Mouse (Mus musculus): ENCODE data around the gene Dhdh. TPM values are rescaled to one million over a fixed set of nuclear protein-coding genes. Genes with fewer than 3 reads are reported as not detected.

Gene Dhdh
- total RNA-seq, 2 experiments from 2014 or later: 18.1 to 22.4 TPM

DNA sequence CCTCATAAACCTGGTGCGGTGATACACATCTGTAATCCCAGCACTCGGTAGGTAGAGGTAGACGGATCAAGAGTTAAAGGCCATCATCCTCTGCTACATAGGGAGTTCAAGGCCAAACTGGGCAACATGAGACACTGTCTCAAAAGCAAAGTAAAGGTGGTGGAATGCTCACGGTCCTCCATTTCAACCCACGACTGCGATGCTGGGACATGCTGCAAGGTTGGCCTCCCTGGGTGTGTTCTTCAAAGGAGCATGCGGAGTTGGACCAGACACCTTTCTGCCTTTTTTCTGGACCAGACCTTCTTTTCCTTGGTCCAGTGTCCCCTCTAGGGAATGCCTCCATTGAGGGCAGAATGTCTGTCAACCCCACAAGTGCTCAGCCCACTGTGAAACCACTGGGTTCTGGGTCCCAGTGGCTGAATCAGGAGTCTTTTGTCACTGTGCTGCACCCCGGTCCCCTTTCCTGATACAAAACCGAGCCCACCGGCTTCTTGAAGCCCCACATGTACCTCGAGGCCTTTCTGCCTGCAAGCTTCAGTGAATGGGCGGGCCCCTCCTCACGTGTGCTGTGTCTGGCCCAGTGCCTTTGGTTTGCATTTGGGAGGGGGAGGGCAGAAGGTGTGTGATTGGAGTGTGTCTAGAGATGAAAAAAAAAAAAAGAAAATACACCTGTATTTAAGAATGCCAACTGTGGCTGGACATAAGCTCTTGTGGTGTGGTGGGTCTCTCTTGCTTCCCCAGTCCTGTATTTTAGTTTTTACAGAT is 32.5 kb downstream of the Dhdh start:
- ATAC-seq (replicated peaks; ENCODE audit: poor library complexity): no peak

DNA sequence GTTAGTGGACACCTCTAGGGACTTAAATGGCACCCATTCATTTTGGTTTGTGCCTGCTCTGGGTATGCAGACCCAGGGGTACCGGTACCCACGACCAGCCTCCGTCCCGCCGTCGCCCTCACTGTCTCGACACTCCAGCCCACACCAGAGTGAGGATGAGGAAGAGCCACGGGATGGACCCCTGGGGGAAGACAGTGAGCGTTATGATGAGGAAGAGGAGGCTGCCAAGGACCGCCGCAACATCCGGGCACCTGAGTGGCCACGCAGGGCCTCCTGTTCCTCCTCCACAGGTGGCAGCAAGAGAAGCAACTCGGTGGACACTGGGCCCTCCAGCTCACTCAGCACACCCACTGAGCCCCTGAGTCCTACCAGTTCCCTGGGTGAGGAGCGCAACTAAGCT is 33.6 kb downstream of the Dhdh start:
- no peak for ATAC-seq (replicated peaks; ENCODE audit: poor library complexity)

DNA sequence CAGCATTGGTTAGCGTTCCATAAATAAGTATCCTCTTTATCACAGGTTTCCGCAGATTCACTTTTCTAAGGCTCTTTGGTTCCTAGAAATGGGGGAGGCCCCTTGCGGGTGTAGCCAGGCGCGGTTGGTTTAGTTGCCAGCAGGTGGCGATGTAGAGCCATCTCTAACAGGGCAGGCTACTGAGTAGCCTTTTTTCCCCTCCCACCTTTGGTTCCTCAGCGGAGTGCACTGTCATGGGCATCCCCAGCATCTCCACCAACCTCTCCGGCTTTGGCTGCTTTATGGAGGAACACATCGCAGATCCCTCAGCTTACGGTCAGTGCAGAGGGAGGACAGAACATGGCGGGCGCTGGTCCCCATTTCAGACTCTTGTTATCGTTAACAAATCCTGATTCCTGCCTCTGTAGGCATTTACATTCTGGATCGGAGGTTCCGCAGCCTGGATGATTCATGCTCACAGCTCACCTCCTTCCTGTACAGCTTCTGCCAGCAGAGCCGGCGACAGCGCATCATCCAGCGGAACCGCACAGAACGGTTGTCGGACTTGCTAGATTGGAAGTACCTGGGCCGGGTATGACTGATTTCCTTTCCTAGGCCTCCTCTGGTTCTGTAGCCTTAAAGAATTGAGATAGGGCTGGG is 37.1 kb downstream of the Dhdh start:
- peak; percentile 96 for ATAC-seq (replicated peaks; ENCODE audit: poor library complexity)

DNA sequence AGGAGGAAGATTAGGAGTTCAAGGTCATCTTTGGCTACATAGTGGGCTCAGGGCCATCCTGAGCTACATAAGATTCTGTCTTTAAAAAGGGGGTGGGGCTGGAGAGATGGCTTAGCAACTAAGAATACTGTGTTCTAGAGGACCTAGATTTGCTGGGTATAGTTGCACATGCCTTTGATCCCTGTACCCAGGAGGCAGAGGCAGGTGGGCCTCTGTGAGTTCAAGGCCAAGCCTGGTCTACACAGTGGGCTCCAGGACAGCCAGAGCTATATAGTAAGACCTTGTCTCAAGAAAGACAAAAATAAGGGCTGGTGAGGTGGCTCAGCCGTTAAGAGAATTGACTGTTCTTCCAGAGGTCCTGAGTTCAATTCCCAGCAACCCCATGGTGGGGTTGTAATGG is 38.6 kb downstream of the Dhdh start:
- no peak for ATAC-seq (replicated peaks; ENCODE audit: poor library complexity)

DNA sequence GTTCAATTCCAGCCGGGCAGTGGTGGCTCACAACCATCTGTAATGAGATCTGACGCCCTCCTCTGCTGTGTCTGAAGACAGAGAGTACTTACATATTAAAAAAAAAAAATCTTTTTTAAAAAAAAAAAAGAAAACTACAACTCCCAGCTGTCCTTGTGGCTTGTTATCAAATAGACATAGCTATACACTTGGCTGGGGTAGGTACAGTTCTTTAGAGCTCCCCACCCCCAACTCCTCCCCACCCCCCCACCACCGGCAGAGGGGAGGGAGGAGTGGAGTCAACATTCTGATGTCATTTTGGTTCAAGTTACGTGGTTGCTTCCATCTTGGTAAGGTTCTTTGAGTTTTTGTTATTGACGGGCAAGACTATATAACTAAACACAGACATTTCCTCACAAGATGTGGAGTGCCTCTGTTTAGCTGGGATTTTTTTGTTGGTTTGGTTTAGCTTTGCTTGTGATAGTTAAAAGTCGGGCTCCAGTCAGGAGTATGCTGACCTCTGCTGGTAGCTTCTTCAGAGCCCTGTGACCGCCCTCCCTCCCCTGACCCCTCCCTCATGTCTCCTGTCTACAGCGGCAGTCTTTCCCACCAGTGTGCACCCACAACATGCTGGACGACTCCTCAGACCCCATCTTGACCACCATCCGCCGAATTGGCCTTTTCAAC is 41.1 kb downstream of the Dhdh start:
- peak; percentile 79 for ATAC-seq (replicated peaks; ENCODE audit: poor library complexity)

DNA sequence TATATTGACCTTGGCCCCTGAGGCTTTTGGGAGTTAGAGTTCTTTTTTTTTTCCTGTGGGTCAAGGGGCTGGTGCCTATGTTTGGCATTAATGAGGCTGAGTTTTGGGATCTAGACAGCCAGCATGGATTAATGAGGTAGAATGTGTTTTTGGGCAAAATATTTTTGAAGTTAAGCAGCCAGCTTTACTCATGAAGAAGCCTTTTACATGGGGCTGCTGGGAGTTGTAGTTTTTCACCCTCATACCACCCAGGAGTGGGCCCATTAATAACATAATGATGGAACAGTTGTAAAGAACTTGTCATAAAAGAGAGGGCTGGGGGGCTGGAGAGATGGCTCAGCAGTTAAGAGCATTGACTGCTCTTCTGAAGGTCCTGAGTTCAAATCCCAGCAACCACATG is 42.0 kb downstream of the Dhdh start:
- no peak for ATAC-seq (replicated peaks; ENCODE audit: poor library complexity)

DNA sequence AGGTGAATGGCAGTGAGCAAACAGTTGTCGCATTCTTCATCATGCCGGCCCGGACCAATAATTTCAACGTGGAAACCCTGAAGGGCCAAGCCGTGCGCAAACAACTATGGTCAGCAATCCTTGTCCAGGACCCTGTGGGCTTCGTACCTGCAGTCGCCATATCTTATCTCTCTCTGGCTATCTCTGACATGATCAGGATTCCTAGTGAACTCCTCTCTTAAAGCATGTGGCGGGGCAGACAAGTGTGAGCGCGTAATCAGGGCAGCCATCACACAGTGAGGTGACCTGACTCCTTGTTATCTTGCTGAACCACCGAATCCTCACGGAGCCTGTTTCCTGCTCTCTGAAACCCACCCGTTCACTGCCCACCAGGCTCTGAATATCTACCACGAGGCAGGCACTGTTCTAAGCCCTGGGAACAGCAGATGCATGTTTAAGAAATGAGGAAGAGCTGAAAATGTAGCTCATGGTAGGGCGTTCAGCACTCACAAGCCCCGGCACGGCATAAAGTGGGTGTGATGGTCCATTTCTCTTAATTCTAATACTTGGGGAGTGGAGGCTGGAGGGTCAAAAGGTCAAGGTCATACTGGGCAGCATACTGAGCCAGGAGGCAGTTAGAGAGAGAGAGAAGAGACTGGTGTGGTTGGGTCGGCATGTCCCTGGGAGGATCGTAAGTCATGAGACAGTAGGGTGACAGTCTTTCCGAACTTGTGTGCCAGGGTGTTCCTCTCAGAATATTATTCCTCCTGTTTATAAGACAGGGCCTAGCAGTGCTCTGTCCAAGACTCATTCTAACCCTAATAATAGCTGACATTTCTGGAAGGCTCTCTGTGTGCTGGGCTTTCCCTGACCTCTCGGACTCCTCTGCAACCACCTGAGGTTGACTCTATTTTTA is 44.8 kb downstream of the Dhdh start:
- ATAC-seq (replicated peaks; ENCODE audit: poor library complexity): no peak

DNA sequence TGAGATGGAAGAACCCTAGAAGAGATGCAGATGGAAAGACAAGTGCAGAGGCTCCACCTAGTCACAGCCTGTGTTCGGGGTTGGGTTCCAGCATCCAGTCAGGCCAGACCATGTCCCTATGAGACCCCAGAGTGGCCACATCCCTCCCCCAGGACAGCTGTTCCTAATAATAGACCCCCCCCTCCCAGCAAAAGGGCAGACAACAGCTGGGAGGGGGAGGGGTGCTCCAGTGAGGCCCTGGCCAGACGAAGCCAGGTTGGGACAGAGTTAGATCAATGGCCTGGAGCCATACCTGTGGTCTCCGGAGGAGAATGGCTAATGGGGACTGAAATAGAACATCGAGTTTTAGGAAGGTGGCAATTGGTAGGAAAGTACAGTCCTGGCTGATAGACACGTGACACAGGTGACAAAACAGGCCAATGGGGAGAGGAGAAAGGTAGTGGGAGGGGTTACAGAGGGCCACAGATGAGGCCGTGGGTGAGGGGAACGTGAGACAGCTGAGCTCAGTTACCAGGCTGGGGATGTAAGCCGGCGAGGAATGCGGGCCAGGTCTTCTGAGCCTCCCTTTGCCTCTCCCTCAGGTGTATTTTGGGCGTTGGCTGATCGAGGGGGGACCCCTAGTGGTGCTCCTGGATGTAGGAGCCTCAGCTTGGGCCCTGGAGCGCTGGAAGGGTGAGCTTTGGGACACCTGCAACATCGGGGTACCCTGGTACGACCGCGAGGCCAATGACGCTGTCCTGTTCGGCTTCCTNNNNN is 50.9 kb downstream of the Dhdh start, which contains the start of gene Ruvbl2:
TSS of gene Ruvbl2 (minus strand) at position 576 of the 756 bp plus-strand sequence.
- no peak for ATAC-seq (replicated peaks; ENCODE audit: poor library complexity)

DNA sequence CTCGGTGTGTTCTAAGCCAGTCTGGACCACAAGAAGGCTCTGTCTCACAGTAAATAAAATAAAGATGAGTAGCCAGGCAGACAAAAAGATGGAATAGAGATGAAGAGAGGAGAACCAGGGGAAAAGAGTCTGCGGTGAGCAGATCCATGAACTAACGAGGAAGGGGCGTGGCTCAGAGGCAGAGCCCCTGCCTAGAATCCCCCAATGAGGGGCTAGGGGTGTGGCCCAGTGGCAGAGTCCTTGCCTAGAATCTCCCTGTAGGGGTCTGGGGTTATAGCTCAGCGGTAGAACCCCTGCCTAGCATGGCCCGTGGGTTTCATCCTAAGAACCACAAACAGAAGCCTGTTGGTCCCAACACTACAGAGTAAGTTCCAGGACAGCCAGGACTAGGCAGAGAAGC is 51.6 kb downstream of the Dhdh start:
- no peak for ATAC-seq (replicated peaks; ENCODE audit: poor library complexity)

DNA sequence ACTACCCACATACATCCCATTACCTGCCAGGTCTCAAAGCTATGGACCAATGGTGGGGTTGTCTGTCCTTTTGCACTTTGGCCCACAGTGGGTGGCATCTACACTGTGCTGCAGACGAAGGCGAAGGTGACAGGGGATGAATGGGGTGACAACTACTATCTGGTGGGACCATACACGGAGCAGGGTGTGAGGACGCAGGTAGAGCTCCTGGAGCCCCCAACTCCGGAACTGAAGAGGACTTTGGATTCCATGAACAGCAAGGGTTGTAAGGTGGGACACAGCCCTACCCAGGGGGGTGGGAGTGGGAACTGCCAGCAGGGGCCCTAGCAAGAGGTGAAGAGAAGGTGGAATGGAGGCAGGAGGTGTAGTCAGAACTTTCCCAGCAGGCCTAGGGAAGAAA is 52.2 kb downstream of the Dhdh start:
- ATAC-seq (replicated peaks; ENCODE audit: poor library complexity): no peak

DNA sequence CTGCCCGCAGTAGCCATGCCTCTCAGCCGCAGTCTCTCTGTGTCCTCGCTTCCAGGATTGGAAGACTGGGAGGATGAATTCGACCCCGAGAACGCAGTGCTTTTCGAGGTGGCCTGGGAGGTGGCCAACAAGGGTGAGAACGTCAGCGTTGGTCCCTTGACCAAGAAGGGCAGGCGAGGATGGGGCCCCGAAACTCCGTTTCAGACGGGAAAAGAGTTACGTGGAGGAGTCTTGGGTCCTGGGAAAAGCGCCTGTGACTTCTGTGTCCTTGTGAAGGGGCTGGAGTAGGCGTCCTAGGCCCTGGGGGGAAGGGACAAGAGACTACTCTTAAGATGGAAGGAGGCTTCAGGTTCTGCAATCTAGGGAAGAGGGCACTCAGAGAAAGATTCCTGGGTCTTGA is 53.6 kb downstream of the Dhdh start:
- ATAC-seq (replicated peaks; ENCODE audit: poor library complexity): no peak

DNA sequence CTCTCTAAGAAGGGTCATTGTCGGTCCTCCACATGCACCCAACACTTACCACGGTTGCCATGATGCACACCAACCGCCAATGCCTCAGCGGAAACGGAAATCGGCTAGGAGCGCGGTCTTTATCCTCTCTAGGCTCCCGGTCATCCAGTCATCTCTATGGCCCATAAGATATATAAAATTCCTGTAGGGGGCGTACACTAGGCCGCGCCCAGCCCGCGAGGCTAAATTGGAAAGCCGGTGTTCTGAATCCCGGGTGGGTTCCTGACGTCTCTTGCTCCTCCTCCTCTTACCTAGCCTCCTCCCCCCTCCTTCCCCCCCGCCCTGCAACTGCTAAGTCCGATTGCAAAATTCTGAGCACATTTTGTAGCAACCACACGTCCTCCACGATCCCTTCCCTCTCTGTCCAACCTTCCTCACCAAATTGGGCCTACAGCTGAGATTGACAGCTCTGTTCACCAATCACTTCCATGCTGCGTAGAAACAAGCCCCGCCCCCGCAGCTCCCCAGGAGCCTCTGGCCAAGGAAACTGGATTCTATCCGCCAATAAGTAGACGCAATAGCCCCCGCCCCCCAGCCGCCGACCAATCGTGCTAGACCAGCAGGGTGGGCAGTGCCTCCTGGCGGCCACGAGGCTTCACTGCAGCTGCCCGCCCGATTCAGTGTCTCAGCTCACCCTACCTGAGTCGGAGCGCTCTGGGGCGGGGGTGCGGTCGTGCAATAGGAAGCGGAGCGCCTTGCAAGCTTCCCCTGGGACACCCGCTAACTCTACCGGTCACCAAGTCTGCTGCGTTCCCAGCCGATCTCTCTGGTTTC is 54.2 kb downstream of the Dhdh start, which contains the start of gene Gys1:
TSS of gene Gys1 (plus strand) at position 642 of the 813 bp plus-strand sequence.
- ATAC-seq (replicated peaks; ENCODE audit: poor library complexity): peak; percentile 88

DNA sequence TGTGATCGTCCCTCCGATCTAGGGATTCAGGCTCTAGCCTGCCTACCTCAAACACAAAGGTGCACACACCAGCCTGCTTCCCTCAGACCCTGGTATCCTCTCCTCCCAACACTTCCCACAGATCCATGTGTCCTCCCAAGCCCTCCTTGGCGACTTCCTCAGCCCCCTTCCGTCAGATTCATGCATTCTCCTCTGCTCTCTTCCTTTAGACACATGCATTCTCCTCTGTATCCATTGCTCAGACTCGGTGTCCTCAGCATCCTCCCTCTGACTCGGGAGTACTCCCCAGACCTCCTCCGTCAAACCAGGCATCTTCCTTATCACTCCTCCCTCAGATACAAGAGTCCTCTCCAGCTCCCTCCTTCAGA is 54.8 kb downstream of the Dhdh start:
- ATAC-seq (replicated peaks; ENCODE audit: poor library complexity): no peak

DNA sequence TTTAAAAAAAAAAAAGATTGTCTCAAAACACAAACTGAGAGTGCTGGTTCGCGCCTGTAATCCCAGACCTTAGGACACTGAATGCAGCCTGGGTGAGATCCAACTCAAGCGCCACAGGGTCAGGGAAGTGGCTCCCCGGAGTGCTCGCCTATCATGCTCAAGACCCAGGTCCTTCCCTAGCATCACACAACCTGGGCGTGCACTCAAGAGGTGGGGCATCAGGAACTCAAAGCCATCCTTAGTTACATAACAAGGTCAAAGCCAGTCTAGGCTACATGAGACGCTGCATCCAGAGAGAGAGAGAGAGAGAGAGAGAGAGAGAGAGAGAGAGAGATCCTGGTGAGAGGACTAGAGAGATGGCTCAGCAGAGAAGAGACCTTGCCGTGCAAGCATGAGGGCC is 62.0 kb downstream of the Dhdh start:
- ATAC-seq (replicated peaks; ENCODE audit: poor library complexity): no peak

DNA sequence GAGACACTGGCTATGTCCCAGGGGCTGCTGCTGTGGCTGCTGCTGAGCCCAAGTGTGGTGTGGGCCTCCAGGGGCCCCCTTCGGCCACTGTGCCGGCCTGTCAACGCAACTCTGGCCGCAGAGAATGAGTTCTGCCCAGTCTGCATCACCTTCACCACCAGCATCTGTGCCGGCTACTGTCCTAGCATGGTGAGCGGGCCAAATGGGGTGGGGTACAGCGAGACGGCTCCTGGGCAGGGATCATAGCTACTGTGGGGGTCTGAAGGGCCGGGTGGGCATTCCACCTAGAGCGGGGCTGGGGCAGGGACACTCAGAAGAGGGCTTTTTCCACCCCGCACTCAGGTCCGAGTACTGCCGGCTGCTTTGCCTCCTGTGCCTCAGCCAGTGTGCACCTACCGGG is 67.4 kb downstream of the Dhdh start:
- no peak for ATAC-seq (replicated peaks; ENCODE audit: poor library complexity)
